Comparison of ENCODE assay signal across 10 mouse cellular contexts in the genomic region with DNA sequence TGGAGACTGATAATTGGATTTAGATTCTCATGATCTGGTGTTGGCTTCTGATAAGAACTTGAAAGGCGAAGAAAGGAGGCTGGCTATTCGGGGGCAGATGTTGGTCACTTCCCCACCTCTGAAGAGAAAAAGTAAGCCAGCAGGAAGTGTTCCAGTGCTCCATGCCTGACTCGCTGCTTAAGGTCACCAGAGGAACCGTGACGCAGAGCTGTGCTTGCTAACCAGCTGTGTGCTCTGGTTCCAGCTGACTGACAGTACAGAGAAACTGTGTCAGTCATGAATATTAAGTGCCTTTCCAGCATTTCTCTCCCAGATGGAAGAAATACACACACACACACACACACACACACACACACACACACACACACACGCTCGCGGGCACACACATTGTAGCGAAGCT.
DNase-seq lines count a peak whose midpoint lies in the region; ATAC-seq and TF ChIP-seq lines count a peak whose summit lies in the region.
"Had no signal": no experiment of that assay in that cellular context is flagged by ENCODE, and none has a peak within 500 bp of the region (broad histone marks: within the 10 kb centered on the region; RNA-seq: fewer than 3 reads in every experiment).

No protein-coding gene starts in this region.

- peaks cover 3% of the 10 kb centered on the region for H3K4me1 ChIP-seq in liver, adult 2 months (ENCODE audit: control insufficient read depth, insufficient read depth, low read length)
- H3K4me1 ChIP-seq in liver, postnatal 0 days (ENCODE audit: insufficient read depth), result no peaks in the 10 kb centered on the region
- peaks cover 37% of the 10 kb centered on the region for H3K4me1 ChIP-seq in hindbrain, embryonic 15.5 days (replicated peaks)
- H3K4me1 ChIP-seq in lung, postnatal 0 days (ENCODE audit: insufficient read depth, low read depth, low read length), result no peaks in the 10 kb centered on the region

- H3K4me3 ChIP-seq in liver, adult 2 months (ENCODE audit: insufficient read depth, low read depth, low read length), result no peak overlapping the region
- no peak overlapping the region for H3K4me3 ChIP-seq in liver, postnatal 0 days (ENCODE audit: low read depth, low read length)
- no peak overlapping the region for H3K4me3 ChIP-seq in hindbrain, embryonic 15.5 days
- H3K4me3 ChIP-seq in lung, postnatal 0 days (ENCODE audit: low read depth, low read length), result no peak overlapping the region

- TF ChIP-seq CTCF in liver, adult 2 months (IDR thresholded peaks at IDR 0.05; ENCODE audit: low read depth, low read length), result no peak
- TF ChIP-seq CTCF in liver, postnatal 0 days (IDR thresholded peaks at IDR 0.05; ENCODE audit: low read depth), result no peak
- no peak for TF ChIP-seq CTCF in lung, postnatal 0 days (IDR thresholded peaks at IDR 0.05)

- TF ChIP-seq POLR2A in liver, adult 2 months (IDR thresholded peaks at IDR 0.05; ENCODE audit: extremely low read depth, insufficient read depth, low read length), result no peak

- no peak for TF ChIP-seq EP300 in liver, postnatal 0 days (IDR thresholded peaks at IDR 0.05; ENCODE audit: low read depth)
- TF ChIP-seq EP300 in lung, postnatal 0 days (IDR thresholded peaks at IDR 0.05), result no peak

- no peaks in the 10 kb centered on the region for H3K9me3 ChIP-seq in liver, postnatal 0 days (ENCODE audit: low read length)
- H3K9me3 ChIP-seq in hindbrain, embryonic 15.5 days, result no peaks in the 10 kb centered on the region
- no peaks in the 10 kb centered on the region for H3K9me3 ChIP-seq in lung, postnatal 0 days (ENCODE audit: low read length)

- no peaks in the 10 kb centered on the region for H3K36me3 ChIP-seq in liver, adult 2 months (ENCODE audit: control insufficient read depth, insufficient read depth, low read length)
- H3K36me3 ChIP-seq in liver, postnatal 0 days (replicated peaks; ENCODE audit: insufficient read depth, low read length), result no peaks in the 10 kb centered on the region
- no peaks in the 10 kb centered on the region for H3K36me3 ChIP-seq in hindbrain, embryonic 15.5 days
- H3K36me3 ChIP-seq in lung, postnatal 0 days (ENCODE audit: insufficient read depth, low read length), result no peaks in the 10 kb centered on the region

- no peak overlapping the region for H3K27ac ChIP-seq in liver, adult 2 months (replicated peaks; ENCODE audit: insufficient read depth, low read depth, low read length)
- H3K27ac ChIP-seq in liver, postnatal 0 days (ENCODE audit: low read depth), result no peak overlapping the region
- H3K27ac ChIP-seq in hindbrain, embryonic 15.5 days (replicated peaks), result peak overlapping the region; percentile 31; the same call in 1 of the 2 replicates
- H3K27ac ChIP-seq in lung, postnatal 0 days (ENCODE audit: low read length), result no peak overlapping the region

- no peaks in the 10 kb centered on the region for H3K27me3 ChIP-seq in liver, adult 2 months (ENCODE audit: control insufficient read depth, insufficient read depth, low read length)
- no peaks in the 10 kb centered on the region for H3K27me3 ChIP-seq in liver, postnatal 0 days (ENCODE audit: insufficient read depth, low read length)
- H3K27me3 ChIP-seq in hindbrain, embryonic 15.5 days, result no peaks in the 10 kb centered on the region
- no peaks in the 10 kb centered on the region for H3K27me3 ChIP-seq in lung, postnatal 0 days (replicated peaks; ENCODE audit: insufficient read depth, low read length)

- no peak overlapping the region for H3K9ac ChIP-seq in liver, adult 2 months (ENCODE audit: low read depth, low read length)
- no peak overlapping the region for H3K9ac ChIP-seq in liver, postnatal 0 days (replicated peaks)
- no peak overlapping the region for H3K9ac ChIP-seq in hindbrain, embryonic 15.5 days
- no peak overlapping the region for H3K9ac ChIP-seq in lung, postnatal 0 days (replicated peaks; ENCODE audit: low read depth)

- peak; percentile 12 for DNase-seq in liver, adult 2 months (ENCODE audit: extremely low read depth, low read depth, low spot score)
- no peak for DNase-seq in liver, postnatal 0 days
- peak; percentile 48 for DNase-seq in lung, postnatal 0 days (ENCODE audit: low spot score)
- DNase-seq in retina, embryonic 14.5 days (ENCODE audit: low spot score), result peak; percentile 60
- DNase-seq in layer of hippocampus, adult 9-11 months, result no peak
- DNase-seq in urinary bladder, postnatal 4 days (ENCODE audit: low spot score in 2 of 2), result no peak
- DNase-seq: right cerebral cortex, postnatal 4 days had no signal

- no peak for ATAC-seq in liver, postnatal 0 days
- ATAC-seq in hindbrain, embryonic 15.5 days (ENCODE audit: low FRiP score, low read depth), result no peak
- peak; percentile 50 for ATAC-seq in lung, postnatal 0 days
- ATAC-seq: activated CD4-positive, CD25-positive, alpha-beta regulatory T cell, adult 4 months had no signal

- H3K4me2 ChIP-seq in liver, postnatal 0 days (ENCODE audit: low read depth, low read length), result no peak overlapping the region
- H3K4me2 ChIP-seq in hindbrain, embryonic 15.5 days, result 0 out of 2 replicates have a peak overlapping the region, but pooled peaks have one; percentile 15
- no peak overlapping the region for H3K4me2 ChIP-seq in lung, postnatal 0 days (replicated peaks; ENCODE audit: low read depth, low read length)
- H3K4me2 ChIP-seq: liver, embryonic 11.5 days had no signal

- WGBS in liver, adult 2 months, result 65% methylated on average over 9 of the region's 9 CpGs
- WGBS in liver, postnatal 0 days (ENCODE audit: insufficient replicate concordance), result 52% methylated on average over 9 of the region's 9 CpGs
- 37% methylated on average over 9 of the region's 9 CpGs for WGBS in hindbrain, embryonic 15.5 days
- WGBS in lung, postnatal 0 days, result 45% methylated on average over 9 of the region's 9 CpGs

- H3K79me2 ChIP-seq in liver, adult 2 months (ENCODE audit: control insufficient read depth, insufficient read depth, low read length), result no peaks in the 10 kb centered on the region

Comparison
In these comparisons a context has a peak if more than half of its experiments do, and no peak if none do; other contexts are left out.
1. DNase-seq: peak in liver, adult 2 months (single experiment), lung, postnatal 0 days (single experiment) and retina, embryonic 14.5 days (single experiment); none in liver, postnatal 0 days (single experiment), layer of hippocampus, adult 9-11 months (single experiment) and urinary bladder, postnatal 4 days (0 of 2).